In genomic region chr10:116196596-116197415, GRCm38 (mm10) we compare ENCODE assay signal across 8 mouse cellular contexts.
DNase-seq lines count a peak whose midpoint lies in the region; ATAC-seq and TF ChIP-seq lines count a peak whose summit lies in the region.

No protein-coding gene starts in this region.

- peak overlapping the region; percentile 54 for H3K4me2 ChIP-seq in heart, embryonic 13.5 days
- peak overlapping the region; percentile 34 for H3K4me2 ChIP-seq in hindbrain, embryonic 14.5 days (replicated peaks)

- H3K27ac ChIP-seq in heart, embryonic 13.5 days (replicated peaks): no peak overlapping the region
- H3K27ac ChIP-seq in cortical plate, adult 2 months (ENCODE audit: insufficient read depth, low read length): no peak overlapping the region
- H3K27ac ChIP-seq in hindbrain, embryonic 14.5 days: no peak overlapping the region

- TF ChIP-seq POLR2A in cortical plate, adult 2 months (IDR thresholded peaks at IDR 0.05; ENCODE audit: extremely low read depth, insufficient read depth, low read length): no peak

- peaks cover 11% of the 10 kb centered on the region; the same call in 1 of the 2 replicates for H3K4me1 ChIP-seq in heart, embryonic 13.5 days
- H3K4me1 ChIP-seq in E14TG2a.4 (replicated peaks; ENCODE audit: low read depth, low read length): peaks cover 4% of the 10 kb centered on the region; the same call in 1 of the 2 replicates
- H3K4me1 ChIP-seq in cortical plate, adult 2 months (ENCODE audit: control insufficient read depth, insufficient read depth, low read length): peaks cover 5% of the 10 kb centered on the region; the same call in 1 of the 2 replicates
- H3K4me1 ChIP-seq in hindbrain, embryonic 14.5 days (replicated peaks; ENCODE audit: control insufficient read depth, insufficient read depth, low read length): no peaks in the 10 kb centered on the region

- no peaks in the 10 kb centered on the region for H3K9me3 ChIP-seq in heart, embryonic 13.5 days
- H3K9me3 ChIP-seq in E14TG2a.4 (ENCODE audit: low read length): 0 out of 2 replicates have a peak, but pooled peaks cover 2% of the 10 kb centered on the region
- no peaks in the 10 kb centered on the region for H3K9me3 ChIP-seq in hindbrain, embryonic 14.5 days (ENCODE audit: control insufficient read depth, low read length)

- 16% methylated on average over 14 of the region's 14 CpGs for WGBS in heart, embryonic 13.5 days
- WGBS in hindbrain, embryonic 14.5 days: 21% methylated on average over 14 of the region's 14 CpGs

- TF ChIP-seq CTCF in E14TG2a.4 (conservative IDR thresholded peaks at IDR 0.05; ENCODE audit: low read length): peak; percentile 30; the same call in 1 of the 2 replicates
- TF ChIP-seq CTCF in cortical plate, adult 2 months (IDR thresholded peaks at IDR 0.05; ENCODE audit: extremely low read depth, insufficient read depth, low read length): peak; percentile 66

- H3K36me3 ChIP-seq in heart, embryonic 13.5 days: no peaks in the 10 kb centered on the region
- no peaks in the 10 kb centered on the region for H3K36me3 ChIP-seq in E14TG2a.4 (ENCODE audit: insufficient read depth, low read length)
- H3K36me3 ChIP-seq in hindbrain, embryonic 14.5 days (replicated peaks; ENCODE audit: control insufficient read depth, insufficient read depth): no peaks in the 10 kb centered on the region

- ATAC-seq in heart, embryonic 13.5 days (ENCODE audit: extremely low read depth, insufficient number of reproducible peaks, low FRiP score, low TSS enrichment): no peak
- peak; percentile 32; the same call in 1 of the 2 replicates for ATAC-seq in hindbrain, embryonic 14.5 days (ENCODE audit: low FRiP score)

- intact Hi-C loops in heart, postnatal 14 days (cut with DNase I): loop anchor here (2.0 to 10.0 kb wide), 5 partner anchors 112 to 875 kb away; no protein-coding TSS in a partner anchor

- DNase-seq in heart, postnatal 14 days: no peak
- peak; percentile 40 for DNase-seq in hindbrain, embryonic 14.5 days (ENCODE audit: low spot score)
- DNase-seq in retina, postnatal 1 day: peak; percentile 55
- no peak for DNase-seq in thymus, postnatal 0 days (ENCODE audit: low spot score)
- no peak for DNase-seq in urinary bladder, postnatal 4 days (ENCODE audit: low spot score in 2 of 2)

- H3K4me3 ChIP-seq in heart, embryonic 13.5 days: peak overlapping the region; percentile 8; the same call in 1 of the 2 replicates
- H3K4me3 ChIP-seq in E14TG2a.4 (replicated peaks; ENCODE audit: low read length): no peak overlapping the region
- no peak overlapping the region for H3K4me3 ChIP-seq in cortical plate, adult 2 months (ENCODE audit: insufficient read depth, low read length)
- H3K4me3 ChIP-seq in hindbrain, embryonic 14.5 days (replicated peaks; ENCODE audit: low read length): no peak overlapping the region

- no peak overlapping the region for H3K9ac ChIP-seq in heart, embryonic 13.5 days
- H3K9ac ChIP-seq in hindbrain, embryonic 14.5 days: no peak overlapping the region

- 0 out of 2 replicates have a peak, but pooled peaks cover 3% of the 10 kb centered on the region for H3K27me3 ChIP-seq in heart, embryonic 13.5 days (replicated peaks)
- peaks cover 6% of the 10 kb centered on the region; the same call in 1 of the 2 replicates for H3K27me3 ChIP-seq in E14TG2a.4 (ENCODE audit: insufficient read depth, low read length)
- no peaks in the 10 kb centered on the region; the same call in 1 of the 2 replicates for H3K27me3 ChIP-seq in hindbrain, embryonic 14.5 days (ENCODE audit: control insufficient read depth, insufficient read depth, low read length)

Comparison
In these comparisons a context has a peak if more than half of its experiments do, and no peak if none do; other contexts are left out.
1. DNase-seq: peak in hindbrain, embryonic 14.5 days (single experiment) and retina, postnatal 1 day (single experiment); none in heart, postnatal 14 days (0 of 2), thymus, postnatal 0 days (single experiment) and urinary bladder, postnatal 4 days (0 of 2).